Mouse (Mus musculus) small intestine, adult 2 months (tissue): ENCODE measurements around the gene E4f1.

Experiments
- CTCF ChIP-seq: fragments of 200-500 bp; IDR thresholded peaks from 2 replicates; pipeline ENCODE4 v1.5.1; 2012; ENCODE audit warnings: low read depth, mild to moderate bottlenecking, control low read depth, inconsistent platforms, low read length, moderate library complexity, mixed read lengths; ENCODE audit not compliant: insufficient replicate concordance, insufficient read length; ENCODE audit errors: extremely low read depth
- POLR2A ChIP-seq: fragments of 200-500 bp; IDR thresholded peaks from 2 replicates; pipeline ENCODE4 v1.6.1; 2012; ENCODE audit warnings: low read depth, mild to moderate bottlenecking, control low read depth, inconsistent platforms, low read length, moderate library complexity

- TF ChIP-seq POLR2A, result no peak
- no peak for TF ChIP-seq CTCF
Observed at GRCm38 (mm10) chr17:24462932-24463331, 7.2 kb downstream of the E4f1 start.
